Mouse (Mus musculus): ENCODE data around the gene Slc6a17. TPM values are rescaled to one million over a fixed set of nuclear protein-coding genes. Genes with fewer than 3 reads are reported as not detected.

Slc6a17 gene
- total and polyA plus RNA-seq, 3 experiments = 0.11 to 1.2 TPM; not detected in 1

- Histone ChIP-seq H3K36me3 (replicated peaks) (no peaks in the 10 kb centered on the region), H3K4me3 (ENCODE audit: low read depth, low read length) (no peak overlapping the region), H3K4me1 (ENCODE audit: insufficient read depth, low read depth, low read length) (no peaks in the 10 kb centered on the region), H3K27me3 (ENCODE audit: insufficient read depth, low read length) (peaks cover 6% of the 10 kb centered on the region; the same call in 1 of the 2 replicates), H3K9me3 (replicated peaks) (no peaks in the 10 kb centered on the region)
- DNase-seq (ENCODE audit: low spot score) (peak; percentile 31), ATAC-seq (ENCODE audit: extremely low read depth, insufficient number of reproducible peaks, low FRiP score, poor library complexity, severe bottlenecking) (no peak)
- TF ChIP-seq CTCF (IDR thresholded peaks at IDR 0.05; ENCODE audit: low read depth, low read length) (no peak; the same call in 1 of the 2 replicates), GATA1 (IDR thresholded peaks at IDR 0.05; ENCODE audit: borderline replicate concordance, low read length) (no peak), TAL1 (conservative IDR thresholded peaks at IDR 0.05; ENCODE audit: low read depth, low read length) (no peak), POLR2AphosphoS5 (IDR thresholded peaks at IDR 0.05; ENCODE audit: insufficient replicate concordance, low read depth, low read length) (no peak), GATA2 (IDR thresholded peaks at IDR 0.05; ENCODE audit: borderline replicate concordance, low read depth, low read length) (no peak)
These were observed 51.2 kb downstream of the Slc6a17 start for GRCm38 (mm10) chr3:107466577-107466976.

DNA sequence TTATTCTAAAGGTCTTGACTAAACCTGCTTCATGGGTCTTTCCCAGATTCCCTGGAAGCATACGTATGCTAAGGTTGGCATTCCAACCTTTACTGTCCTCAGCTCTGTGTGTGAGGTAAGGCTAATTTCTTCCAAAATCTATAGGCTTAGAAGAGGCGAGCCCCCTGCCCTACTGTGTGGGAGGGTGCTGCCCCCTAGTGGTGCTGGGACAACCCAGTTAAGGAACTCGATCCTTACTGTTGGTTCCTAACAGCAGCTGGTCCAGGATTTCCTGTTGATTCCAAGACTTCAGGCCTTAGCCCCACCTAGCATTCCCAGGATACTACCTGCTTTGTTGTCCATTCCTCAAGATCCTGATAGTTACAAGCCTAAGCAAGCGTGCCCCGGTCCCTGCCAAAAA is 55.7 kb downstream of the Slc6a17 start:
- no peak for ATAC-seq (ENCODE audit: extremely low read depth, insufficient number of reproducible peaks, low FRiP score, poor library complexity, severe bottlenecking)
- no peaks in the 10 kb centered on the region for H3K4me1 ChIP-seq (ENCODE audit: insufficient read depth, low read depth, low read length)
- H3K9me3 ChIP-seq (replicated peaks) = peaks cover 18% of the 10 kb centered on the region
- no peak overlapping the region for H3K4me3 ChIP-seq (ENCODE audit: low read depth, low read length)
- peaks cover 6% of the 10 kb centered on the region; the same call in 1 of the 2 replicates for H3K27me3 ChIP-seq (ENCODE audit: insufficient read depth, low read length)
- peak; percentile 47 for DNase-seq (ENCODE audit: low spot score)
- no peaks in the 10 kb centered on the region for H3K36me3 ChIP-seq (replicated peaks)
- peak; percentile 64 for TF ChIP-seq CTCF (IDR thresholded peaks at IDR 0.05; ENCODE audit: low read depth, low read length)
- no peak for TF ChIP-seq TAL1 (conservative IDR thresholded peaks at IDR 0.05; ENCODE audit: low read depth, low read length)

GRCm38 (mm10) chr3:107459773-107460431 is 57.9 kb downstream of the Slc6a17 start:
- ATAC-seq (ENCODE audit: extremely low read depth, insufficient number of reproducible peaks, low FRiP score, poor library complexity, severe bottlenecking) (no peak), DNase-seq (ENCODE audit: low spot score) (no peak)
- peaks cover 6% of the 10 kb centered on the region; the same call in 1 of the 2 replicates for H3K27me3 ChIP-seq (ENCODE audit: insufficient read depth, low read length)
- peaks cover 18% of the 10 kb centered on the region for H3K9me3 ChIP-seq (replicated peaks)
- peak overlapping the region; percentile 9; the same call in 1 of the 2 replicates for H3K4me3 ChIP-seq (ENCODE audit: low read depth, low read length)
- no peaks in the 10 kb centered on the region for H3K4me1 ChIP-seq (ENCODE audit: insufficient read depth, low read depth, low read length)
- no peaks in the 10 kb centered on the region for H3K36me3 ChIP-seq (replicated peaks)
- no peak for TF ChIP-seq TAL1 (conservative IDR thresholded peaks at IDR 0.05; ENCODE audit: low read depth, low read length)

DNA sequence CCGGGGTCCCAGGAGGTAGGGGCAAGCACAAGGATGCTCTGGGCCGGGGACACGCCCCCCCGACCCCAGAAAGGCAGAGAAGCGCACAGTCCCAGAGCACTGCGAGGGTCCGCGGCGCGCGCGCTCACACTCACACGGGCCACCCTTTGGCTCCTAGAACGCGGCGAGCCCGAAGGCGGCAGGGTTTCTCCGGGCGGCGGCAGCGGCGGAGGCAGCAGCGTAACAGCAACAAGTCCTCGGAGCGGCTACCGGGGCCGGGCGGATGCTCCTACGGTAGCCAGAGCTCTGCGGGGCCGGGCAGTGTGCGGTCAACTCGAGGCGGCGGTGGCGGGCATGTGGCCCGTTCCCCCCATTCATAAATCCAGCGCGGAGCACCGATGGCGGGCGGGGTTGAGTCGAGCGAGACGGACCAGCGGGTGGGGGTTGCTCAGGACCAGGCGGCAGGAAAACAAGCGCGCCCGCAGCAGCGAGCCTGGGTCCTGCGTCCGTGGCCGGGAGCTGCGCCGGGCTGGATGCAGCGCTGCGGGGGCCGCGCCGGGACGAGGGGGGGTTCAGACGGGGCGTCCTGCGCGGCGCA is 58.5 kb downstream of the Slc6a17 start, which contains the start of gene Kcnc4:
Kcnc4 (minus strand) TSS at position 357 of the 577 bp plus-strand sequence.
- ATAC-seq (ENCODE audit: extremely low read depth, insufficient number of reproducible peaks, low FRiP score, poor library complexity, severe bottlenecking) = no peak
- peak within 1 kb of the TSS; percentile 9; the same call in 1 of the 2 replicates for H3K4me3 ChIP-seq (ENCODE audit: low read depth, low read length)
- DNase-seq (ENCODE audit: low spot score) = no peak
- no peaks in the 10 kb centered on the region for H3K4me1 ChIP-seq (ENCODE audit: insufficient read depth, low read depth, low read length)
- H3K36me3 ChIP-seq (replicated peaks) = no peaks in the 10 kb centered on the region
- TF ChIP-seq TAL1 (conservative IDR thresholded peaks at IDR 0.05; ENCODE audit: low read depth, low read length) = no peak
- TF ChIP-seq CTCF (IDR thresholded peaks at IDR 0.05; ENCODE audit: low read depth, low read length) = no peak
- TF ChIP-seq GATA2 (IDR thresholded peaks at IDR 0.05; ENCODE audit: borderline replicate concordance, low read depth, low read length) = no peak
- no peak for TF ChIP-seq POLR2AphosphoS5 (IDR thresholded peaks at IDR 0.05; ENCODE audit: insufficient replicate concordance, low read depth, low read length)
- TF ChIP-seq GATA1 (IDR thresholded peaks at IDR 0.05; ENCODE audit: borderline replicate concordance, low read length) = no peak
- H3K9me3 ChIP-seq (replicated peaks) = peaks cover 18% of the 10 kb centered on the region
- peaks cover 6% of the 10 kb centered on the region; the same call in 1 of the 2 replicates for H3K27me3 ChIP-seq (ENCODE audit: insufficient read depth, low read length)

DNA sequence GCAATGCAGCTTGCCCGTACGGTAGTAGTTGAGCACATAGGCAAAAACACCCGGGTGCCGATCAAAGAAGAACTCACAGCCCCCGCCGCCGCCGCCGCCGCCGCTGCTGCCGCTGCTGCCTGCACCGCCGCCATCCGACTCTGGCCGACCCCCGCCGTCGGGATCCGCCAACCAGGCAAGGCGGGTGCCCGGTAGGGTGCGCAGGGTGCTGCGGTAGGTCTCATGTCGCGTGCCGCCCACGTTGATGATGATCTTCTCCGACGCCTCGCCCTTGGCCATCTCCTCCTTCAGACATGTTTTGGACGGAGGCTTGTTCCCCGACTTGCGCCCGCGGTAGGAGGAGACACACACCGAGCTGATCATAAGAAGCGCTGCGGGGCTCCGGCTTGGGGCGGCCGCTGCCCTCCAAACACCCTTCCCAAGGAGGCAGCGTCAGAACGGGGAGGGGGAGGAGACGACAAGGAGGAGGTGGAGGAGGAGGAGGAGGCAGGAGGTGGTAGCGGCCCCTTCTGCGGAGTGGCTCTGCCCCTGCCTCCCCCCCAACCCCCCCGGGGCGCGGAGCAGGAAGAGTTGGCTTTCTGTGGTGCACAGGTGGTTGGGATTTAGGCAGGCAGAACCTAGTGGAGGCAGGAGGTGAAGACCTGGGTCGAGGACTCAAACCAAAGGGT is 59.2 kb downstream of the Slc6a17 start:
- no peak for DNase-seq (ENCODE audit: low spot score)
- H3K4me1 ChIP-seq (ENCODE audit: insufficient read depth, low read depth, low read length) = no peaks in the 10 kb centered on the region
- no peak overlapping the region for H3K4me3 ChIP-seq (ENCODE audit: low read depth, low read length)
- ATAC-seq (ENCODE audit: extremely low read depth, insufficient number of reproducible peaks, low FRiP score, poor library complexity, severe bottlenecking) = no peak
- no peaks in the 10 kb centered on the region for H3K36me3 ChIP-seq (replicated peaks)
- TF ChIP-seq POLR2AphosphoS5 (IDR thresholded peaks at IDR 0.05; ENCODE audit: insufficient replicate concordance, low read depth, low read length) (no peak), GATA2 (IDR thresholded peaks at IDR 0.05; ENCODE audit: borderline replicate concordance, low read depth, low read length) (no peak), CTCF (IDR thresholded peaks at IDR 0.05; ENCODE audit: low read depth, low read length) (no peak)
- peaks cover 18% of the 10 kb centered on the region for H3K9me3 ChIP-seq (replicated peaks)
- peaks cover 6% of the 10 kb centered on the region; the same call in 1 of the 2 replicates for H3K27me3 ChIP-seq (ENCODE audit: insufficient read depth, low read length)

- no peak overlapping the region for H3K4me3 ChIP-seq (ENCODE audit: low read depth, low read length)
- H3K4me1 ChIP-seq (ENCODE audit: insufficient read depth, low read depth, low read length) = no peaks in the 10 kb centered on the region
- DNase-seq (ENCODE audit: low spot score) (no peak), ATAC-seq (ENCODE audit: extremely low read depth, insufficient number of reproducible peaks, low FRiP score, poor library complexity, severe bottlenecking) (no peak)
- H3K27me3 ChIP-seq (ENCODE audit: insufficient read depth, low read length) = peaks cover 6% of the 10 kb centered on the region; the same call in 1 of the 2 replicates
- H3K9me3 ChIP-seq (replicated peaks) = peaks cover 18% of the 10 kb centered on the region
- TF ChIP-seq CTCF (IDR thresholded peaks at IDR 0.05; ENCODE audit: low read depth, low read length) (no peak), POLR2AphosphoS5 (IDR thresholded peaks at IDR 0.05; ENCODE audit: insufficient replicate concordance, low read depth, low read length) (no peak), GATA2 (IDR thresholded peaks at IDR 0.05; ENCODE audit: borderline replicate concordance, low read depth, low read length) (no peak), GATA1 (IDR thresholded peaks at IDR 0.05; ENCODE audit: borderline replicate concordance, low read length) (no peak), TAL1 (conservative IDR thresholded peaks at IDR 0.05; ENCODE audit: low read depth, low read length) (no peak)
- no peaks in the 10 kb centered on the region for H3K36me3 ChIP-seq (replicated peaks)
These were observed 59.7 kb downstream of the Slc6a17 start for GRCm38 (mm10) chr3:107458104-107458503.

Data from G1E (cell line).